Mouse (Mus musculus): ENCODE results near the gene 1700093K21Rik. TPM values are rescaled to one million over a fixed set of nuclear protein-coding genes. Genes with fewer than 3 reads are reported as not detected.

1700093K21Rik gene
- polyA plus RNA-seq, 1 experiment, result 1.9 TPM

GRCm38 (mm10) chr11:23497335-23497717, 23.6 kb downstream of the 1700093K21Rik start:
- H3K79me3 ChIP-seq (ENCODE audit: low read depth), result peaks cover 29% of the 10 kb centered on the region
- peak overlapping the region; percentile 78 for H3ac ChIP-seq (ENCODE audit: control insufficient read depth, insufficient read length, low read depth)
- peaks cover 42% of the 10 kb centered on the region for H3K36me3 ChIP-seq (ENCODE audit: control insufficient read depth, insufficient read depth)
- peak overlapping the region; percentile 89 for H3K4me3 ChIP-seq (ENCODE audit: insufficient read depth, poor library complexity, severe bottlenecking)
- no peaks in the 10 kb centered on the region for H3K27me3 ChIP-seq (ENCODE audit: control insufficient read depth, insufficient read depth, insufficient read length)
- H3K79me2 ChIP-seq (ENCODE audit: control insufficient read depth, insufficient read depth), result peaks cover 38% of the 10 kb centered on the region
- peak; percentile 11 for TF ChIP-seq MAX (IDR thresholded peaks at IDR 0.05)
- no peak for TF ChIP-seq USF1 (IDR thresholded peaks at IDR 0.05; ENCODE audit: low read depth)

GRCm38 (mm10) chr11:23496661-23497060, 24.3 kb downstream of the 1700093K21Rik start:
- Histone ChIP-seq H3K4me3 (ENCODE audit: insufficient read depth, poor library complexity, severe bottlenecking) (peak overlapping the region; percentile 89), H3K36me3 (ENCODE audit: control insufficient read depth, insufficient read depth) (peaks cover 49% of the 10 kb centered on the region), H3K79me2 (ENCODE audit: control insufficient read depth, insufficient read depth) (peaks cover 38% of the 10 kb centered on the region), H3K27me3 (ENCODE audit: control insufficient read depth, insufficient read depth, insufficient read length) (no peaks in the 10 kb centered on the region), H3K79me3 (ENCODE audit: low read depth) (peaks cover 29% of the 10 kb centered on the region), H3ac (ENCODE audit: control insufficient read depth, insufficient read length, low read depth) (peak overlapping the region; percentile 58)
- TF ChIP-seq FOSL1 (IDR thresholded peaks at IDR 0.05; ENCODE audit: insufficient read depth, low read length, poor library complexity, severe bottlenecking), result no peak
- TF ChIP-seq CTCF (IDR thresholded peaks at IDR 0.05; ENCODE audit: control insufficient read depth, insufficient read depth, insufficient read length), result no peak
- TF ChIP-seq MYOD1 (IDR thresholded peaks at IDR 0.05; ENCODE audit: control insufficient read depth, insufficient read length, low read depth), result no peak
- no peak for TF ChIP-seq MYOG (IDR thresholded peaks at IDR 0.05; ENCODE audit: control insufficient read depth, extremely low read depth, insufficient read length)
- no peak for TF ChIP-seq CEBPB (IDR thresholded peaks at IDR 0.05; ENCODE audit: low read depth)
- TF ChIP-seq MAX (IDR thresholded peaks at IDR 0.05), result no peak
- no peak for TF ChIP-seq USF1 (IDR thresholded peaks at IDR 0.05; ENCODE audit: low read depth)

- peaks cover 62% of the 10 kb centered on the region for H3K36me3 ChIP-seq (ENCODE audit: control insufficient read depth, insufficient read depth)
Observed at GRCm38 (mm10) chr11:23495231-23495630, 25.7 kb downstream of the 1700093K21Rik start.

GRCm38 (mm10) chr11:23492048-23492790, 28.7 kb downstream of the 1700093K21Rik start:
- Histone ChIP-seq H3K36me3 (ENCODE audit: control insufficient read depth, insufficient read depth) (peaks cover 92% of the 10 kb centered on the region), H3ac (ENCODE audit: control insufficient read depth, insufficient read length, low read depth) (no peak overlapping the region), H3K27me3 (ENCODE audit: control insufficient read depth, insufficient read depth, insufficient read length) (no peaks in the 10 kb centered on the region), H3K4me3 (ENCODE audit: insufficient read depth, poor library complexity, severe bottlenecking) (no peak overlapping the region), H3K79me2 (ENCODE audit: control insufficient read depth, insufficient read depth) (peaks cover 34% of the 10 kb centered on the region), H3K79me3 (ENCODE audit: low read depth) (peaks cover 28% of the 10 kb centered on the region)
- TF ChIP-seq MYOG (IDR thresholded peaks at IDR 0.05; ENCODE audit: control insufficient read depth, extremely low read depth, insufficient read length), result no peak
- TF ChIP-seq CTCF (IDR thresholded peaks at IDR 0.05; ENCODE audit: control insufficient read depth, insufficient read depth, insufficient read length), result no peak
- no peak for TF ChIP-seq MYOD1 (IDR thresholded peaks at IDR 0.05; ENCODE audit: control insufficient read depth, insufficient read length, low read depth)
- TF ChIP-seq MAX (IDR thresholded peaks at IDR 0.05), result no peak
- no peak for TF ChIP-seq CEBPB (IDR thresholded peaks at IDR 0.05; ENCODE audit: low read depth)
- no peak for TF ChIP-seq USF1 (IDR thresholded peaks at IDR 0.05; ENCODE audit: low read depth)
- TF ChIP-seq FOSL1 (IDR thresholded peaks at IDR 0.05; ENCODE audit: insufficient read depth, low read length, poor library complexity, severe bottlenecking), result no peak

More at GRCm38 (mm10) chr11:23495231-23495630, 25.7 kb downstream of the 1700093K21Rik start:
- Histone ChIP-seq H3K27me3 (ENCODE audit: control insufficient read depth, insufficient read depth, insufficient read length) (no peaks in the 10 kb centered on the region), H3ac (ENCODE audit: control insufficient read depth, insufficient read length, low read depth) (no peak overlapping the region), H3K79me2 (ENCODE audit: control insufficient read depth, insufficient read depth) (peaks cover 38% of the 10 kb centered on the region), H3K79me3 (ENCODE audit: low read depth) (peaks cover 29% of the 10 kb centered on the region), H3K4me3 (ENCODE audit: insufficient read depth, poor library complexity, severe bottlenecking) (no peak overlapping the region)
- TF ChIP-seq CTCF (IDR thresholded peaks at IDR 0.05; ENCODE audit: control insufficient read depth, insufficient read depth, insufficient read length) (no peak), MAX (IDR thresholded peaks at IDR 0.05) (no peak), MYOG (IDR thresholded peaks at IDR 0.05; ENCODE audit: control insufficient read depth, extremely low read depth, insufficient read length) (no peak), USF1 (IDR thresholded peaks at IDR 0.05; ENCODE audit: low read depth) (no peak), MYOD1 (IDR thresholded peaks at IDR 0.05; ENCODE audit: control insufficient read depth, insufficient read length, low read depth) (no peak), FOSL1 (IDR thresholded peaks at IDR 0.05; ENCODE audit: insufficient read depth, low read length, poor library complexity, severe bottlenecking) (no peak), CEBPB (IDR thresholded peaks at IDR 0.05; ENCODE audit: low read depth) (no peak)

GRCm38 (mm10) chr11:23489955-23490354, 31.0 kb downstream of the 1700093K21Rik start:
- Histone ChIP-seq H3K79me2 (ENCODE audit: control insufficient read depth, insufficient read depth) (peaks cover 12% of the 10 kb centered on the region), H3K27me3 (ENCODE audit: control insufficient read depth, insufficient read depth, insufficient read length) (no peaks in the 10 kb centered on the region), H3ac (ENCODE audit: control insufficient read depth, insufficient read length, low read depth) (no peak overlapping the region), H3K79me3 (ENCODE audit: low read depth) (peaks cover 5% of the 10 kb centered on the region), H3K4me3 (ENCODE audit: insufficient read depth, poor library complexity, severe bottlenecking) (no peak overlapping the region), H3K36me3 (ENCODE audit: control insufficient read depth, insufficient read depth) (peaks cover 92% of the 10 kb centered on the region)
- TF ChIP-seq FOSL1 (IDR thresholded peaks at IDR 0.05; ENCODE audit: insufficient read depth, low read length, poor library complexity, severe bottlenecking), result no peak
- no peak for TF ChIP-seq MYOG (IDR thresholded peaks at IDR 0.05; ENCODE audit: control insufficient read depth, extremely low read depth, insufficient read length)
- TF ChIP-seq CEBPB (IDR thresholded peaks at IDR 0.05; ENCODE audit: low read depth), result no peak
- no peak for TF ChIP-seq MAX (IDR thresholded peaks at IDR 0.05)
- no peak for TF ChIP-seq USF1 (IDR thresholded peaks at IDR 0.05; ENCODE audit: low read depth)
- no peak for TF ChIP-seq CTCF (IDR thresholded peaks at IDR 0.05; ENCODE audit: control insufficient read depth, insufficient read depth, insufficient read length)
- TF ChIP-seq MYOD1 (IDR thresholded peaks at IDR 0.05; ENCODE audit: control insufficient read depth, insufficient read length, low read depth), result no peak

Small RNA genes within 50 kb of the gene (microRNA-seq; reads per million reads assigned to microRNA genes)
- not detected for gene Gm47279 (ENCODE audit: borderline microRNAs expressed)

Other genes with a start within 250 kb of the 1700093K21Rik start
- 8.4 TPM for gene Usp34, start 214.3 kb downstream of the 1700093K21Rik start, polyA plus RNA-seq (2012; fragmentation: generic; extraction: Trizol)
- gene Ahsa2, start 23.1 kb downstream of the 1700093K21Rik start, polyA plus RNA-seq (2012; fragmentation: generic; extraction: Trizol), result 52.8 TPM
- 3.0 TPM for gene 0610010F05Rik, start 112.5 kb upstream of the 1700093K21Rik start, polyA plus RNA-seq (2012; fragmentation: generic; extraction: Trizol)
- 6.9 TPM for gene Pus10, start 144.5 kb upstream of the 1700093K21Rik start, polyA plus RNA-seq (2012; fragmentation: generic; extraction: Trizol)
- gene Pex13, start 144.8 kb upstream of the 1700093K21Rik start, polyA plus RNA-seq (2012; fragmentation: generic; extraction: Trizol), result 5.6 TPM
- gene Rel, start 249.8 kb upstream of the 1700093K21Rik start, polyA plus RNA-seq (2012; fragmentation: generic; extraction: Trizol), result 0.73 TPM